Mouse (Mus musculus): Measurements from ENCODE around the gene Mphosph6. TPM values are rescaled to one million over a fixed set of nuclear protein-coding genes. Genes with fewer than 3 reads are reported as not detected.

Gene Mphosph6
- polyA plus RNA-seq (2014; fragmentation: Illumina TruSeq; extraction: RNeasy Lipid Tissue Mini Kit (QIAGEN cat#74804); ENCODE audit: low read depth, low replicate concordance), result 55.5 TPM

GRCm38 (mm10) chr8:117801443-117802298 is at the start of gene Mphosph6:
Mphosph6 (minus strand) TSS chr8:117801943.

Other genes with a start within 250 kb of the Mphosph6 start
- gene Sdr42e1, start 128.3 kb downstream of the Mphosph6 start, polyA plus RNA-seq (2014; fragmentation: Illumina TruSeq; extraction: RNeasy Lipid Tissue Mini Kit (QIAGEN cat#74804); ENCODE audit: low read depth, low replicate concordance), result 15.0 TPM
- gene Hsd17b2, start 100.0 kb downstream of the Mphosph6 start, polyA plus RNA-seq (2014; fragmentation: Illumina TruSeq; extraction: RNeasy Lipid Tissue Mini Kit (QIAGEN cat#74804); ENCODE audit: low read depth, low replicate concordance), result 91.1 TPM

All from sigmoid colon, adult 10 weeks (tissue).